Mouse (Mus musculus) midbrain, postnatal 0 days (tissue): ENCODE data around the gene Rhot2. TPM values are rescaled to one million over a fixed set of nuclear protein-coding genes. Genes with fewer than 3 reads are reported as not detected.

Experiments used
- ATAC-seq: fragments of 200-750 bp; cut with Nextera tagmentation; 2 replicates; pipeline ENCODE4 v1.8.0; 2017; ENCODE audit warnings: moderate number of reproducible peaks, mild to moderate bottlenecking, moderate TSS enrichment, moderate library complexity; ENCODE audit not compliant: low FRiP score
- DNase-seq: peaks from one replicate; pipeline ENCODE4 v3.0.0-alpha.2; 2015; ENCODE audit warnings: low spot score
- H3K27ac ChIP-seq: fragments of 300-500 bp; sonication (generic); 2 replicates; pipeline ENCODE4 v1.5.1; 2014; ENCODE audit warnings: low read depth, mild to moderate bottlenecking, low read length, mixed read lengths
- H3K27me3 ChIP-seq: fragments of 300-500 bp; sonication (generic); 2 replicates; pipeline ENCODE4 v1.6.1; 2014; ENCODE audit warnings: low read length, control low read depth, mixed read lengths; ENCODE audit not compliant: insufficient read depth
- H3K36me3 ChIP-seq: fragments of 300-500 bp; sonication (generic); 2 replicates; pipeline ENCODE4 v1.6.1; 2014; ENCODE audit warnings: low read length, control low read depth, mixed read lengths; ENCODE audit not compliant: insufficient read depth
- H3K4me1 ChIP-seq: fragments of 300-500 bp; sonication (generic); 2 replicates; pipeline ENCODE4 v1.6.1; 2014; ENCODE audit warnings: mild to moderate bottlenecking, control low read depth, antibody characterized with exemption, low read length, mixed read lengths; ENCODE audit not compliant: insufficient read depth
- H3K4me2 ChIP-seq: fragments of 300-500 bp; sonication (generic); 2 replicates; pipeline ENCODE4 v1.6.1; 2014; ENCODE audit warnings: low read depth, mild to moderate bottlenecking, low read length, mixed read lengths; ENCODE audit not compliant: poor library complexity, severe bottlenecking
- H3K4me3 ChIP-seq: fragments of 300-500 bp; sonication (generic); 2 replicates; pipeline ENCODE4 v1.5.1; 2014; ENCODE audit warnings: low read depth, mild to moderate bottlenecking, low read length, moderate library complexity
- H3K9ac ChIP-seq: fragments of 300-500 bp; sonication (generic); replicated peaks from 2 replicates; pipeline ENCODE4 v1.6.1; 2014; ENCODE audit warnings: mild to moderate bottlenecking, low read length, moderate library complexity, mixed read lengths; ENCODE audit not compliant: poor library complexity, severe bottlenecking
- H3K9me3 ChIP-seq: fragments of 300-500 bp; sonication (generic); 2 replicates; pipeline ENCODE4 v1.6.1; 2016; ENCODE audit warnings: low read length, control low read depth
- CTCF ChIP-seq: IDR thresholded peaks from 2 replicates; pipeline ENCODE4 v1.5.1; 2016; ENCODE audit warnings: antibody characterized with exemption, mild to moderate bottlenecking
- WGBS: fragments of 180-500 bp; shearing (Covaris S2); extraction: QIAGEN DNeasy Blood & Tissue Kit; methylation state at CpG from one replicate; pipeline ENCODE4 v1.1.7; 2014; 5-methylcytosine and 5-hydroxymethylcytosine counted together
- polyA plus RNA-seq: library from polyadenylated mRNA; unstranded; fragments of >200 nt; fragmentation: Nextera tagmentation; extraction: Ambion mirVana; gene quantifications from 2 replicates; pipeline ENCODE4 v1.2.1, GENCODE M21; 2015
- total RNA-seq: library from RNA; depleted of rRNA; stranded (reverse); fragments of >200 nt; gene quantifications from 2 replicates; pipeline ENCODE4 v1.2.3, GENCODE M21; 2014

Rhot2 gene
- total and polyA plus RNA-seq, 2 experiments from 2014 or later, result 16.2 to 49.2 TPM

GRCm38 (mm10) chr17:25867509-25867835, 22.8 kb upstream of the Rhot2 start:
- Histone ChIP-seq H3K4me1 (peaks cover 10% of the 10 kb centered on the region; the same call in 1 of the 2 replicates), H3K27me3 (no peaks in the 10 kb centered on the region), H3K27ac (no peak overlapping the region), H3K4me2 (peak overlapping the region; percentile 98), H3K9me3 (no peaks in the 10 kb centered on the region), H3K9ac (peak overlapping the region; percentile 74; the same call in 1 of the 2 replicates), H3K4me3 (peak overlapping the region; percentile 91), H3K36me3 (peaks cover 9% of the 10 kb centered on the region; the same call in 1 of the 2 replicates)
- WGBS, result 15% methylated on average over 7 of the region's 7 CpGs
- TF ChIP-seq CTCF, result no peak
- DNase-seq (no peak), ATAC-seq (no peak)

DNA sequence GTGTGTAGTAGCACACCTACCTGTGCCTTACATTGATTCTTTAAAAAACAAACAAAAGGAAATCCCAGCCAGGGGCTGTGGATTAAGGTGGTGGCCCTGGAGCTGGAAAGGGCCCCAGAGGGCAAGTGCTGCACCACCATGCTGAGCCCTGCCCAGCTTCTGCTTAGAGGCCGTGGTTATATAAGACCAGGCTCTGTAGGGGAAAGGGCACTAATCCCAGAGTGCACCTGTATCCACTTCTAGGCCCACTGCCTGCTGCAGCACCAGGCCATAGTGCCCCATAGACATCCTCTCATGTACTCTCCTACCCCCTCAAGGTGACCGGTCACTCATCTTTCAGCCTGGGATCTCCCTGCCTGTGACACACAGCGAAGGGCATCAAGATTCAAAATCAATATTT, 21.5 kb upstream of the Rhot2 start:
- H3K4me2 ChIP-seq, result no peak overlapping the region
- H3K4me1 ChIP-seq, result peaks cover 10% of the 10 kb centered on the region; the same call in 1 of the 2 replicates
- H3K4me3 ChIP-seq, result no peak overlapping the region
- no peak for TF ChIP-seq CTCF
- no peaks in the 10 kb centered on the region for H3K27me3 ChIP-seq
- 89% methylated on average over 3 of the region's 3 CpGs for WGBS
- no peak overlapping the region for H3K9ac ChIP-seq
- no peaks in the 10 kb centered on the region for H3K9me3 ChIP-seq
- peaks cover 9% of the 10 kb centered on the region; the same call in 1 of the 2 replicates for H3K36me3 ChIP-seq
- no peak for DNase-seq
- no peak overlapping the region for H3K27ac ChIP-seq
- no peak for ATAC-seq

GRCm38 (mm10) chr17:25865288-25865687, 20.6 kb upstream of the Rhot2 start:
- Histone ChIP-seq H3K27me3 (no peaks in the 10 kb centered on the region), H3K36me3 (peaks cover 9% of the 10 kb centered on the region; the same call in 1 of the 2 replicates), H3K4me3 (no peak overlapping the region), H3K9ac (no peak overlapping the region), H3K9me3 (no peaks in the 10 kb centered on the region), H3K4me2 (no peak overlapping the region), H3K27ac (no peak overlapping the region), H3K4me1 (peaks cover 17% of the 10 kb centered on the region; the same call in 1 of the 2 replicates)
- DNase-seq (no peak), ATAC-seq (no peak)
- WGBS, result 88% methylated on average over 11 of the region's 11 CpGs
- TF ChIP-seq CTCF, result no peak

GRCm38 (mm10) chr17:25864311-25864710, 19.7 kb upstream of the Rhot2 start:
- WGBS, result 96% methylated on average over 14 of the region's 14 CpGs

GRCm38 (mm10) chr17:25863681-25864080, 19.0 kb upstream of the Rhot2 start:
- Histone ChIP-seq H3K9me3 (no peaks in the 10 kb centered on the region), H3K4me1 (peaks cover 14% of the 10 kb centered on the region; the same call in 1 of the 2 replicates), H3K27ac (no peak overlapping the region), H3K27me3 (no peaks in the 10 kb centered on the region), H3K9ac (no peak overlapping the region), H3K36me3 (peaks cover 9% of the 10 kb centered on the region; the same call in 1 of the 2 replicates), H3K4me3 (no peak overlapping the region), H3K4me2 (no peak overlapping the region)
- DNase-seq, result no peak
- 95% methylated on average over 6 of the region's 6 CpGs for WGBS
- no peak; the same call in 1 of the 2 replicates for TF ChIP-seq CTCF
- ATAC-seq, result no peak

More at GRCm38 (mm10) chr17:25864311-25864710, 19.7 kb upstream of the Rhot2 start:
- Histone ChIP-seq H3K9me3 (no peaks in the 10 kb centered on the region), H3K4me1 (peaks cover 17% of the 10 kb centered on the region; the same call in 1 of the 2 replicates), H3K4me3 (no peak overlapping the region), H3K4me2 (no peak overlapping the region), H3K9ac (no peak overlapping the region), H3K27ac (no peak overlapping the region), H3K27me3 (no peaks in the 10 kb centered on the region), H3K36me3 (peaks cover 9% of the 10 kb centered on the region; the same call in 1 of the 2 replicates)
- TF ChIP-seq CTCF, result no peak
- no peak for DNase-seq
- no peak for ATAC-seq

DNA sequence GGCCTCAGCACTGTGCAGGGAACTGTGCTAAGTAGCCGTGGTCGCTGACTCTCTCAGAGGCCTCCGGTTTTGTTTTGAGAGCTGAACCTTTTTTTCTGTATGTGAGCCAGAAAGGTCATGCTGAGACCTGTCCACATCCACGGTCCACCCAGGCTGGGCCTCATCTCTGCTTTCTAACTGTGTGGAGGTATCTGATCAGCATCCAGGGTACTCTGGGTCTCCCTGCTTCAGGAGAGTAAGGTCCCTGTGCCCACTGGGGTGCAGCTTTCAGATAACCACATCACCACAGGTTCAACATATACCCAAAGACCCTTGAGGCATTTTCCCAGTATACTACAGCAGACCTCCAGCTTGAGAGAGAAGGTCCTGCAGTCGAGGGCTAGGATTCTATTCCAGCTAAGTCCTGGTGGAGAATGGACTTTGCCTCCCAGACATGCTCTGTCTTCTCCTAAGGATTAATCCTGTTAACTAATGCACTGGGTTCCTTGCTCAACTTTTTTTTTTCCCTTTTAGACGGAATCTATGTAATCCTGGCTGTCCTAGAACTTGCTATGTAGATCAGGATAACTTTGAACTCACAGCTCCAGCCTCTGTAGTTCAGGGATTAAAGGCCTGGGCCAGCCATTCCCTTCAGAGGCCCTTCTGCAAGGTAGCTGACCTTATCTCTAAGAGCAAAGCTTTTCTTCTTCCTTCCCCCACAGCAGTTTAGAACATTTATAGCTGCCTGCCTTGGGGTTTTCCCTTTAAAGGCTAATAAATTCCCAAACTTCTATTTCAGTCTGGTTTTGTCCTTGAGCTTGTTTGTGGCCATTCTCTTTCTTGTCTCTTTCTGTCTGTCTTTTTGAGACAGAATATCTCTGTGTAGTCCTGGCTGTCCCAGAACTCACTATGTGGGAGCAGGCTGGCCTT, 17.3 kb upstream of the Rhot2 start:
- Histone ChIP-seq H3K4me3 (peak overlapping the region; percentile 61), H3K36me3 (peaks cover 9% of the 10 kb centered on the region; the same call in 1 of the 2 replicates), H3K27me3 (no peaks in the 10 kb centered on the region), H3K27ac (peak overlapping the region; percentile 85), H3K4me1 (peaks cover 7% of the 10 kb centered on the region; the same call in 1 of the 2 replicates), H3K9me3 (no peaks in the 10 kb centered on the region), H3K9ac (peak overlapping the region; percentile 76), H3K4me2 (peak overlapping the region; percentile 89)
- no peak for TF ChIP-seq CTCF
- 7% methylated on average over 6 of the region's 6 CpGs for WGBS
- peak; percentile 18 for ATAC-seq
- DNase-seq, result no peak
